Mouse (Mus musculus): Measurements from ENCODE around the gene Hrc.
A peak's percentile ranks its signal among the peaks of the same experiment; 100 is the strongest.
"Not testable (repeated sequence)": the region's sequence is repeated elsewhere in the genome, so short reads cannot be mapped to it uniquely, and the experiment has no call there.

Gene Hrc

DNA sequence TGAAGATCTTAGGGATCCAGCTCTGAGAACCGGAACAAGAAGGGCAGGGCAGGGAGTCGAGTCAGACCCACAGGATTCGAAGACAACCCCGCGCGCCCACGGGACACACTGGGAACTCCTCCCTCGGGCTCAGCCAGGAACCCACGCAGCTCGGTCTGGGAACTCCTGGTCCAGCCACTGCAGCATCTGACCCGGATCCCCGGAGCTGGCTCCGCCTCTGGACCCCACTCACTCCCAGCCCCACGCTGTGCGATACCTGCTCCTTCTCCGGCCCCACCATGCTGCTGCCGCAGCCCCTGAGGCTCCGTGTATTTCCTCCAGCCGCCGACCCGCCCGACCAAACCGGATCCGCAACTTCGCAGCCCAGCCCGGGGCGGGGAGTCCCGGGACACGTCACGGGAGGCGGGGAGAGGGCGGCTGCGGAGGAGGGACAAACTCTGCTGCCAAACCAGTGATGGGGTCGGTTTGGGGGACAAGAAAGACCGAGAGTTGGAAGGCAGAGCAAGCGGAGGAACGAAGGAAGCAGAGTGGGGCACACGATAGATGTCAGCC, 1.6 kb upstream of the Hrc start, which contains the start of gene Trpm4:
Gene Trpm4, minus strand, starts transcription at position 350 of the 552 bp plus-strand sequence.
- DNase-seq (ENCODE audit: low spot score in 2 of 2): peak in 1 of 2 experiments; percentile 68

DNA sequence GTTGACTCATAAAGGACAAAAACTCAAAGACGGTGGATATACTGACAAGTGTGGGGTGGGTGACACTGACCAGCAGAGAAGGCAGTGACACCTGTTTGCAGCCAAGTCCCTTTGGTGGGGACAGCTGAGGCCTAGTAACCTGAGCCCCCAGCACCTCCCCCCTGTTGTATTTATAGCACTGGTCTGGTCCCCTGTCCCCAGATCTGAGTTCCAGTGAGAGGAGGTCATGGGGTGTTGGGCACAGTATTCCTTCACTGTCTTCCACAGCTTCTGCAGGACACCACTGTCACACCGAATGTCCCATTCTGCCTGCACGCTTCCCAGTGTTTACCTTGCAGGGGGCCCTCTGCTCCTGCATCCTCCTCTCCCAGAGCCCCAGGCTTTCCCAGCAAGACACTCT, 485 bp upstream of the Hrc start:
- no peak for DNase-seq (ENCODE audit: low spot score in 2 of 2)

DNA sequence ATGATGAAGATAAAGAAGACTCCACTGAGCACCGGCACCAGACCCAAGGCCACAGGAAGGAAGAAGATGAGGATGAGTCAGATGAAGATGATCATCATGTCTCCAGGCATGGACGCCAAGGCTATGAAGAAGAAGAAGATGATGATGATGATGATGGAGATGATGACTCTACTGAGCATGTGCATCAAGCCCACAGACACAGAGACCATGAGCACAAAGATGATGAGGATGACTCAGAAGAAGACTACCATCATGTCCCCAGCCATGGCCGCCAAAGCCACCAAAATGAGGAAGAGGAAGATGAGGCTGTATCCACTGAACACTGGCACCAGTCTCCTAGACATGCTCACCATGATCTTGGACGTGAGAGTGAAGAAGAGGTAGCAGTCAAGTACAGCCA, 1.2 kb downstream of the Hrc start:
- DNase-seq (ENCODE audit: low spot score in 2 of 2): no peak

DNA sequence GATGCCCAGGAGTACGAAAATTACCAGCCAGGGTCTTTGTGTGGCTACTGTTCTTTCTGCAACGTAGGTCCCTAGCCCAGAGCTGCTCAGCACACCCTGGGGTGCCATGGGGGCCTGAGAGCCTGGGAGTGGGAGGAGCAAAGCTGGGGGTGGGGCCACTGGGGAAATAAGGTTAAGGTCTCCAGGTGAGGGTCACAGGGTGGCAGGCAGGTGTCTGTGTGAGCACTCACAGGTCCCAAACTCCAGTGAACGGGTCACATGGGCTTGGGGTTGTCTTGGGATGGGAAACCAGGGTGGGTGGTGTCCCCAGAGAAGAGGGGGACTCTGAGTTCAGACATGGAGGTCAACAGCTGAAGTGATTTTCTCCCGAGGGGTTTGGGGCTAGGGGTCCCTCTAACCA, 2.4 kb downstream of the Hrc start:
- no peak for DNase-seq (ENCODE audit: low spot score in 2 of 2)

DNA sequence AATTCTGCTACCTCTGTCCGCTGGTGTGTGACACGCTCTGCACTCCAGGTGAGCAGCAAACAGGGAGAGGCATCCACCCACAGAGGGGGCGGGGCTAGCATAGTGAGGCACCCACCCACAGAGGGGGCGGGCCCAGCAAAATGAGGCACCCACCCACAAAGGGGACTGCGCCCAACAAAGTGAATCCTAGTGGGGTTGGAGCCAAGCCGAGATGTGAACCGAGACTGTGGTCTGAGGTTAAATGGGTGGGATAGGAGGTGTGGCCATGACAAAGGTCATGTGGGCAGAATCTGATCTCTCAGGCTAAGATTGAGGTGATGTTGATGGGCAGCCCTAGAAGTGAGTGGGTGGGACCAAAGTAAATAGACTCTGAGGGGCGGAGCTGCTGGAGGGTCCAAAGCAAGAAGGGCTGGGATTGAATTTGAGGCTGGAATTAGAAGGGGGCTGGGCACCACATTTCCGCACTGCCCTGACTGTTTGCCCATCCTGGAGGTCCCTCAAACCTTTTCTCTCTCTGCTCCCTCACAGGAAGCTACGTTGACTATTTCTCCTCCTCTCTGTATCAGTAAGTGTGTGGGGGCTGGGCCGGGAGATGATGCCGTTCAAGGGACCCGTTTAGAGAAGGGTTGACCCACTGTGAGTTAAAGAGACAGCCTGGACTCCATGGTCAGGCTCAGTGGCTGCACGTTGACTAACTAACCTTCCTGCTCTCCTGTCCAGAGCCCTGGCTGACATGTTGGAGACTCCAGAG, 3.2 kb downstream of the Hrc start:
- DNase-seq (ENCODE audit: low spot score in 2 of 2): no peak

DNA sequence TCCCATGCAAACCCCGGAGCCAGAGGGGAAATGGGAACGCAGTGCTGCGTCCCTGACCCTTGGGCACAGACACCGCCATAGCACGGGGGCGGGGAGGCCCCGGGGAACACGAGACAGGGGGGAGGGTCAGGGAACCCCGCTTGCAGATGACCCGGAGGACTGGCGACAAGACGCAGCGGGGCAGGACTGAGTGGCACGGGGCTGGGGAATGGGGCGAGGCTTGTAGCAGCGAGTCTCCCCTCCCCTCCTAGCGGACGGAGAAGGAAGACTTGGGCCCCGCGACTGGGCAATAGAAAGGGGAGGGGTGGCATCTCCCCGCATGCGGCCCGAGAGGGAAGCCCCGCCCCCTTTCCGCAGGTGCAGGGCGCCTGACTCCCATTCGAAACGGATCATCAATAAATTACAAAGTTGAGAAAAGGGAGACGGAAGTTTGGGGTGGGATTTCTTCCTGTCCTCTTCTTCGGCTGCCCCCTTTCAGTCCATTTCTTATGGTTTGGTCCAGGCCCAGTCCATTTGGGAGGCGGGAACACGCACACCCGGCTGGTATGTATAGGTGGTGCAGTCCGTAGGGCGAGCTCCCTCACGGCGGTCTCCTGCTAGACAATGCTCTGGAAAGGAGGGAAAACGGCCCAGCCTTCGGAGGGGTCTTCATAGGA, 4.4 kb downstream of the Hrc start:
- no peak for DNase-seq (ENCODE audit: low spot score in 2 of 2)

DNA sequence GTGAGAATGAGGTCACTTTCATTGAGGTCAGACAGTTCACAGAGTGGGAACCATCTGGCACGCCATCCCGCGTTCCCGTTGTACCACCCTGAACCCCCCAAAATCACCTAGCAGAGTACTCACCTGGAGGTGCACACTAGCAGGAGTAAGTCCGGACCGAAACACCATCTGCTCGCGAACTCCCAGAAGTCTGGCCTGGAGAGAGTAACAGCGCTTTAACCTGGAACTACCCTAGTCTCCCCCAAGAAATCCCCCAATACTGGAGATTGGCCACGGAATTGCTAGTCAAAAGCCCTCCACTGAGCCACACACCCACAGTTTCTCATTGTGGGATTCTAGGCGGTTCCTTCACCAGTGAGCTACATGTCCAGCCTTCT, 5.0 kb downstream of the Hrc start:
- DNase-seq (ENCODE audit: low spot score in 2 of 2): no peak

DNA sequence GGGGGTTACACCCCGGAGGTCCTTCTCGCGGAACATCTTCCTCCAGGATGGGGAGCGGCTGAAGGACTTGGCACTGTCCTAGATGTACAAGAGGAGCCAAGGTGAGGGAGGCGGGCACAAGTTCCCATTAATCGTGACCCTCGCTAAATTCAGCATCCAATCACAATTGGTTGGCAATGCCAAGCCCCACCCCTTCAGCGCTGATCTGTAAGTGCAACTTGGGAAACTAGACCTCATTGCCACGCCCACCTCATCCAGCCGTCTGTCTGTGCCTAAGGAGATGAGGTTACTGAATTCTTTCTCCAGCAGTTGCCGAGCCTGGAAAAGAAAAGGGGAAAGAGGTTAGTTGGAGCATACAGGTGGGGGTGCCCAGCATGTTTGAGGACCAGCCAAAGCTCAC, 5.6 kb downstream of the Hrc start:
- no peak for DNase-seq (ENCODE audit: low spot score in 2 of 2)

DNA sequence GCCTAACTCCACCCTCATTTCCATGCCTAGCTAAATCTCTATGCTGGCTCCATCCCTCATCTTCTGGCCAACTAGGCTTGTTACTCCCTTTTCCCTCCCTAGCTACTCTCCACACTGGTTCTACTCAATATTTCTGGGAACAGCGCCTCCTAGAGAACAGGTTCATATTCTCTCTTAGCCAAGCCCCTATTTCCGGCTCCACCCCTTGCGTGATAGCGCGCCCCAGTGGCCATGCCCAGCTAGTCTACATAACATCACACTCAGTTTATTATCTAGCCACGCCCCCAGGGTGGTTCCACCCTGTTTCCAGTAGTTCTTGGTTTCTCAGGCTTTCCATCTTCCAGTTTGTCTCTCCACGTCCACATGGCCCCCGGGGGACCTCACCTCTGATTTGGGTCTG, 6.2 kb downstream of the Hrc start:
- peak in 1 of 2 experiments; percentile 91 for DNase-seq (ENCODE audit: low spot score in 2 of 2)

DNA sequence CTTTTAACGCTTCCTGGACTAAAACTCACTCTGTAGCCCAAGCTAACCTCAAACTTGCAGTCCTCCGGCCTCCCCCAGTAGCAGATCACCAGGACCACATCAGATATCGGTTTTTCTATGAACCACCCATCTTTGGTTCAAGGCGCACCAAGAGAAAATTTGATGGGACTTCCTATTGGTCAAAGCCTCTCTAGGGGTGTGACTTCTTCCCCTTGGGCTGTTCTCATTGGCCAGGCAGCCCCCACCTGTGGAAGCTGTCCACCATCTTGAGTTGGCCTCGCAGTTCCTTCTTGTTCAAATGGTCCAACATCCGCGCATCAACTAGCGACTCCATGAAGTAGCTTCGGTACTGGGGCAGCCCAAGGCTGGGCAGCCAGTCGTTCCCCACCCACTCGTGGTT, 7.0 kb downstream of the Hrc start:
- no peak for DNase-seq (ENCODE audit: low spot score in 2 of 2)

DNA sequence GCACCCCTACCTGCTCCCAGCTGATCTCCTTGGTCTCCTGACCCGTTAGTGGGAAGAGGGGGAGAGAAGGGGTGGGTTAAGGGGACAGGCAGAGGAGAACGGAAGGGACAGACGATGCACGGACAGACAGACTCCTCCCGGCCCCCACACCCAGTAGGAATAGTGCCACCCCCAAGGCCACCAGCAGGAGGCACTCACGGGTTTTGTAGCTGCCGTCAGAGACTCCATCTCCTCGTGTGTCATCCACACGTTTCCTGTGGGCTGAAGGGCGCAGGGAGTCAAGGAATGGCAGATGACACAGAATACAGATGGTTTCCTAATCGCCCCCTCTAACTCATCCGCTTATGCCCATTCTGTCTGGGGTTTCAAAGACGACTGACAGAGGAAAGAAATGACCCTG, 8.5 kb downstream of the Hrc start:
- DNase-seq (ENCODE audit: low spot score in 2 of 2): no peak

DNA sequence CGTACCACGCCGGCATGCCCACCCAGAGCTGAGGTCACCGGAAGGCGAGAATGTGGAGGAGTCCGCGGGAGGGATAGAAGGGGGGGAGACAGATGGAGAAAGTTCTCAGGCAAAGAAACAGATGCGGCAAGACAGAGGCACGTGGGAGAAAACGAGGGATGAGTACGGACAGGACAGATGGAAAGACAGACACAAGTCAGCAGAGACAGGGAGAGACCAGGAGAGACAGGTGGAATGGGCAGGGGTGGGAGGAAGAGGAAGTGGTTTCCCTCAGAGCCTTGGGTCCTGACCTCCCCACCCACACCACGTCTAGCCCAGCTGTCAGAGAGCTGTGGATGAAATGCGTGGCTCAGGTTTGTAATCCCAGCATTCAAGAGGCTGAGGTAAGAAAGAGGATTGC, 11.8 kb downstream of the Hrc start:
- DNase-seq (ENCODE audit: low spot score in 2 of 2): no peak

DNA sequence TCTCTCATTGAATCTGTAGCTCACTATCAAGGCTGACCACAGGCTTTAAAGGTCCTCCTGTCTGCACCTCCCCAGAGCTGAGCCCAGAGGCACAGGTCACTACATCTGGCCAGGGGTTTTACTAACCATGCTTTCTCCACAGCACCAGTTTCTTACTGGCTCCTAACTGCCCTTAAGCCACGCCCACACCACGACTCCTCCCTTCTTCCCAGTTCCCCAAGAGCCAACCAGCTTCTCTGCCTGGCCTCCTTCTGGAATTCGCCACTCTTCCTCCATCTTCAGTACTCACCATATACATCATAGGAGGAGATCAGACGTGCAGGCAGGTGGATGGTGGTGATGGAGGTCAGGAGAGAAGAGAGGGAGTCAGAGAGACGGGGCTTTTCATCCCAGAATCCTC, 18.0 kb downstream of the Hrc start:
- DNase-seq (ENCODE audit: low spot score in 2 of 2): no peak

DNA sequence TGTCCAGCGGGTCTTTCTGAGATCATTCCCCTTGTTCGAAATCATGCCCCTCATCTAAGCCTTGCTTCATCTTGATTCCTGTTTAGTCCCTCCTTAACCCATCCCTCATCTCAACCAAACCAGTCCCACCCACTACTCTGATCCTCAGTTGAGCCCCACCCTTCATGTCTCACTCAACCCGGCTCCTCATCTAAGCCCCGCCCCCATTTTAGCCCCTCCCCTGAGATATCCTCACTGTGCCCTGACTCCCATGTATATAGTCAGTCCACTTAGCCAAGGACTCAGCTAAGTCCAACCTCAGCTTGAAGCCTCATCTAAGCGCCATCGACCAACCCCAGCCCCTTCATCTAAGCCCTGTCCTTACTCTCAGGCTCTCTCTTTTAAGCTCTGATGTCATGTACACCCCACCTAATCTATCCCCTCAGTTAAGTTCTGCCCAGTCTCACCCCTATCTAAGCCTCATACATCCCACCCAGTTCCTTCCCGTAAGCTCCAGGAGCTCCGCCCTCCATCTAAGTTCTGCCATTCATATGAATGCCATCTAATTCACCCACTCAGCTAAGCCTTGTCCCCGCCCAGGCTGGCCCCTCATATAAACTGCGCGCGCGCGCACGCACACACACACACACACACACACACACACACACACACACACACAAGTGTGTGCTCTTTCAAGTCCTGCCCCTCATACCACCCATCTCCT, 20.4 kb downstream of the Hrc start:
- DNase-seq (ENCODE audit: low spot score in 2 of 2): no peak

DNA sequence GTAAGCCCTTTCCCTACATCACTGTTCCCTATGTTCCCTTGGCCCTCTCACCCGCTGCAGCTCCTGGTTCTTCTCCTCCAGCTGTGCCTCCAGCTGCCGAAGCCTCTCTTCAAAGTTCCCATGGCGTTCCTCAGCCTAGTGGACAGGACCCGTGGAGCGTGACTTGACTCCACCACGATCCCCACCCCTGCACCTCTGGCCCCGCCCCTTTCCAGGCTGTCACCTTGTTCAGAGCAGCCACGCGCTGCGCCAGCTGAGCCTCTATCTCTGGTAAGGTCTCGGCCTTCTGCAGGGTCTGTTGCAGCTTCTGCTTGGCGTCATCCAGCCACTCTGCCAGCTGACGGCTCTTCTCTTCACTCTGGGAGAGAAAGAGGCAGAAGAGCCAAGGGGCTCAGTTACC, 21.0 kb downstream of the Hrc start:
- no peak for DNase-seq (ENCODE audit: low spot score in 2 of 2)

DNA sequence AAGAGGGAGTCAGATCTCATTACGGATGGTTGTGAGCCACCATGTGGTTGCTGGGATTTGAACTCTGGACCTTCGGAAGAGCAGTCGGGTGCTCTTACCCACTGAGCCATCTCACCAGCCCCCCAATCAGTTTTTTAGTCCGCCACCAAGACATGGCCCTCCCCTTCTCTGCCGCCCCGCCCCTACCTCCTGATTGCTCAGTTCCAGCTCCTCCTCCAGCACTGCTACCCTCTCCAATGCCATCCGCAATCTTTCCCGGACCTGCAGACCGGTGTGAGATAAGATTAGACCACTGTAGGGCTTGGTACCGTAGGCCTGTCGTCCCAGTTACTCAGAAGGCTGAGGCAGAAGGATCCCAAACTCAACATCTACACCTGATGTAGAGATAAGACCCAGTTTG, 24.0 kb downstream of the Hrc start:
- DNase-seq (ENCODE audit: low spot score in 2 of 2): not testable (repeated sequence)

DNA sequence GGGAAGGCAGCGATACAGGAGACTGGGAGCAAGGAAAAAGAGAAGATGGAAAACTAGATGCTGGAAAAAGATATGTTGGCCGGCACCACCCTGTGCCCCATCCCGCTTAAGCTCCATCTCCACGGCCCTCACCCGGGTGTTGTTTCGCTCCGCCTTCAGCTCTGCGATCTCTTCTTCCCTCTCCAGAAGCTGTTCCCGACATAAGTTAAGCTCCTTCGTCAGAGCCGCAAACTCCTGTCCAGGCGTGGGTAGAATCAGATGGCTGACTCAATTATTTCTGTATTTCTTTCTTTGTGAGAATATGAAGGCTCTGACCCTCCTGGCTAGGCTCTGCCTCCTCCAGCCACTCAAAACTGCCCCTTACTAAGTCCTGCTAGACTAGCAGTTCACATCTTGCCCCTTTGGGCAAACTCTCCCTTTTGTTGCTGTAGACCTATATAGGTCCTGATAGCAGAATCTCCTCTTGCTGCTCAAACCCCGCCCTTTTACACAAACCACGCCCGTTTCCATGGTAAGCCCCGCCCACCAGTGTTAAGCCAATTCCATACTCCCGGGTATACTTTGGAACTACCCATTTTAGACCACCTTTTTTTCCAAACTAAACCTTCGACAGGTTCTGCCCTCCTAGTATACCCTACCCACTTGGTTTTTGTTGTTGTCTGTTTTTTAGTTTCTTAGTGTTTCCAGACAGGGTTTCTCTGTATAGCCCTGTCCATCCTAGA, 25.5 kb downstream of the Hrc start:
- no peak for DNase-seq (ENCODE audit: low spot score in 2 of 2)

DNA sequence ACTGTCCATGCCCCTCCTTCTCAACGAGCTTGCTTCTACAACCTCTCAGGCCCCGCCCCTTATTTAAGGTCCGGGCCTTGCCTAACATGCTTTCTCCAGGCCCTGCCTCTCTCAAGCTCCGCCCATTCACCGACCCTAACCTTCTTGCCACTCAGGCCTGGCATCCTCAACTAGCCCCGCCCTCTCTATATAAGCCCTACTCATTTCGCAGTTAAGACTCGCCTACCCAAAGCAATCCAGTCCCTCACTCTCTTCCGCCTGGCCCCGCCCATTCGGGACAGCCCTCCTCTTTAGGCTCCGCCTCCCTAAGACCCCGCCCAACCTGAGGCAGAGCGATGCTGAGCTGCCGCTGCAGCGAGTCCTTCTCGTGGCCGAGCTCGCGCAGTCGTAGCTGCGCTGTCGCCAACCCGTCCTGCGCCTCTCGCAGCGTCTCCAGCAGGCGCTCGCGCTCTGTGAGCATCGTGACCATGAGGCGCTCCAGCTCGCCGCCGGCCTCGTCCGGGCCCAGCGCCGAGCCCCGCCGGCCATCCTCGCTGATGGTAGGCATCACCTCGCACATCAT, 26.2 kb downstream of the Hrc start:
- peak; percentile 72 to 85 for DNase-seq (ENCODE audit: low spot score in 2 of 2)

DNA sequence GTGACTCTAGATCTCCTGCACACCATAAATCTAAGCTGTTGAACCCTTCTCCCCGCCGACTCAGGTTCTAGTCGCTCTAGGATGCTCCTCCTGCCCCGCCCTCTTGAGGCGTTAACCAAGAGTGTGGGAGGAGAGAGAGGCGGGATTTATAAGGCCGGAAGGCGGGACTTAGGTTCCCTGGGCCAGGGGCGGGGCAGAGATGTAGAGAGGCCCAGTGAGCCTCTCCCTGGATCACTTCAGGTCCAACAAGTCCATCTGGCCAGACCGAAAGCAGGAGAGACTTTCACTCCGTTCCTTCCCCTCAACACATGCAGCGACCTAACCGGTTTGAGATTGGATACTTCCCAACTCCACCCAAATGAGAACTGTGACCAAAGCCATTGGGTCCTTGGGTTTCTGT, 27.7 kb downstream of the Hrc start:
- no peak for DNase-seq (ENCODE audit: low spot score in 2 of 2)

DNA sequence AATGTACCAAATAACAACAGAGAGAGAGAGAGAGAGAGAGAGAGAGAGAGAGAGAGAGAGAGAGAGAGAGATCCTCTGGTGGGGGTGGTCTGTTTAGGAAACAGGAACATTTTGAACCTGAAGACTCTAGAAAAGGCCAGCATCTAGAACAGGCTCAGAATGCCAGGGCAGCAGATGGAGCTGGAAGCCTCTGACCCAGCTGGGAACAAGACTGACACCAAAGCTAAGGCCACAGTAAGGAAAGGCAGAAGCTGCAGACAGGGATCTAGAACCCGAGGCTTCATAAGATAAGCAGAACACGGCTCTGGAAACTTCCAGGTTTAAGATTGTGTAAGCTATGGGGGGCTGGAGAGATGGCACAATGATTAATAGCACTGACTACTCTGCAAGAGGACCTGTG, 28.9 kb downstream of the Hrc start:
- no peak for DNase-seq (ENCODE audit: low spot score in 2 of 2)

DNA sequence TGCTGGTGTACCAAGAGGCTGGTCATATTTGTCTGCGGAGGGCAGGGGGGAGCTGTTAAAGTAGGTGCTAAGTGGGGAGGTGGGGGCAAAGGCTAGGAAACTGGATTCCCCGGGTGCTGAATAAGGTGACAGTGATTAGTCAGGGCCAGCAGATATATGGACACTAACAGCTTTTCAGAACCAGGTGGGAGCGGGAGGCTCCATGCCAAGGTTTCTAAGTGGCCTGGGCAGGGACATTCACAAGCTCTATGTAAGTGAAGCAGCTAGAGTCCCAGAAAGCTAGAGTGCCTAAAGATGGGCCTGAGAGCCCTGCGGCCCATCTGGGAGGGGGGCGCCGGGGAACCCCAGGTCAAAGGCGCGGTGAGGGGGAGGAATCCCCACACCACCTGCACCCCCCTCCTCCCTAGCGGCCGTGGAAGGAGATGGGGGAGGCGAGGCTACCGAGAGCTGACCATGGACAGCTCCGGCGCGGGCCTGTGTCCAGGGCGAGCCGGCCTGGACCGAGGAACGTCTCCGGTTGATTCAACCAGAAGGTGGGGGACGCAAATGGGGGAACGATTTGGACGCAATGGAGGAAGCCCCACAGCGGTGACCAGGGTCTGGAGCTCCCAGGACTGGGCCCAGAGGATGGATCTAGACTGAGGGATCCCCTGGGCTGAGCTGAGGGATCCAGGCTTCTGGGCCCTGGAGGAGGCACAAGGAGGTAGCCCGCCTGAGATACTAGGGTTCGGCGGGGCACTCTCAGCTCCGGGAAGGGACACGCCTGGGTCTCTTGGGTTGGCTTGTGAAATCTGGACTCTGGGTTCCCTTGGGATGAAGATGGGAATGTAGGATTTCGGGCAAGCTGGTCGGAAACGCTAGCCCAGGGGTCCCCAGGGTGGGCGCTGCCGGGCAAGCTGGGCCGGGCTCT, 30.9 kb downstream of the Hrc start:
- peak in 1 of 2 experiments; percentile 47 for DNase-seq (ENCODE audit: low spot score in 2 of 2)

Measured in left cerebral cortex, adult 9 months (tissue).